Mouse (Mus musculus) liver, embryonic 14.5 days (tissue): ENCODE results near the gene Mtap. TPM values are rescaled to one million over a fixed set of nuclear protein-coding genes. Genes with fewer than 3 reads are reported as not detected.

Experiments
- ATAC-seq: fragments of 200-750 bp; cut with Nextera tagmentation; 2 replicates; pipeline ENCODE4 v1.8.0; 2017; ENCODE audit warnings: moderate number of reproducible peaks, mild to moderate bottlenecking, moderate library complexity; ENCODE audit not compliant: insufficient read depth
- DNase-seq, 3 experiments: peaks; one replicate each; pipeline ENCODE4 v3.0.0-alpha.2; 2012 to 2013; ENCODE audit warnings: low read depth in 3 of 3, low spot score in 3 of 3
- H3K27ac ChIP-seq: fragments of 300-500 bp; sonication (generic); 2 replicates; pipeline ENCODE4 v1.5.1; 2014; ENCODE audit warnings: moderate library complexity, mild to moderate bottlenecking, control low read depth, inconsistent platforms
- H3K27me3 ChIP-seq: fragments of 300-500 bp; sonication (generic); 2 replicates; pipeline ENCODE4 v1.6.1; 2014; ENCODE audit warnings: mild to moderate bottlenecking, low read length, moderate library complexity; ENCODE audit not compliant: control insufficient read depth, insufficient read depth
- H3K36me3 ChIP-seq: fragments of 300-500 bp; sonication (generic); replicated peaks from 2 replicates; pipeline ENCODE4 v1.6.1; 2014; ENCODE audit warnings: low read depth; ENCODE audit not compliant: control insufficient read depth, insufficient read depth
- H3K4me1 ChIP-seq, 2 experiments: fragments of 200-500 bp in 1 of 2; fragments of 300-500 bp in 1 of 2; sonication (generic) in 1 of 2; replicated peaks; 2 replicates each; pipeline ENCODE4 v1.6.1; 2012 to 2014; ENCODE audit warnings: antibody characterized with exemption in 1 of 2, inconsistent platforms in 1 of 2, low read length in 1 of 2; ENCODE audit not compliant: control insufficient read depth in 2 of 2, insufficient read depth in 2 of 2
- H3K4me2 ChIP-seq: fragments of 300-500 bp; sonication (generic); 2 replicates; pipeline ENCODE4 v1.6.1; 2014; ENCODE audit warnings: low read depth, mild to moderate bottlenecking, control low read depth, moderate library complexity
- H3K4me3 ChIP-seq, 2 experiments: fragments of 200-500 bp in 1 of 2; fragments of 300-500 bp in 1 of 2; sonication (generic) in 1 of 2; 2 replicates each; pipeline ENCODE4 v1.5.1; 2012 to 2014; ENCODE audit warnings: low read depth in 2 of 2, low read length in 2 of 2, mild to moderate bottlenecking in 2 of 2, control low read depth in 1 of 2, inconsistent platforms in 1 of 2, moderate library complexity in 1 of 2; ENCODE audit not compliant: insufficient read depth in 1 of 2
- H3K9ac ChIP-seq: fragments of 300-500 bp; sonication (generic); replicated peaks from 2 replicates; pipeline ENCODE4 v1.6.1; 2014; ENCODE audit warnings: mild to moderate bottlenecking, control low read depth, moderate library complexity
- H3K9me3 ChIP-seq: fragments of 300-500 bp; sonication (generic); 2 replicates; pipeline ENCODE4 v1.6.1; 2016; ENCODE audit warnings: low read length, mixed read lengths; ENCODE audit not compliant: control insufficient read depth
- CTCF ChIP-seq: IDR thresholded peaks from 2 replicates; pipeline ENCODE4 v1.5.1; 2016; ENCODE audit warnings: antibody characterized with exemption, low read depth, control low read depth
- EP300 ChIP-seq: IDR thresholded peaks from 2 replicates; pipeline ENCODE4 v1.6.1; 2016; ENCODE audit warnings: antibody characterized with exemption, low read depth
- WGBS: fragments of 180-500 bp; shearing (Covaris S2); extraction: QIAGEN DNeasy Blood & Tissue Kit; methylation state at CpG from one replicate; pipeline ENCODE4 v1.1.7; 2014; ENCODE audit not compliant: insufficient replicate concordance; 5-methylcytosine and 5-hydroxymethylcytosine counted together
- polyA plus RNA-seq, 2 experiments: library from polyadenylated mRNA; depleted of rRNA in 1 of 2; stranded (reverse) in 1 of 2; unstranded in 1 of 2; fragments of >200 nt; fragmentation: Nextera tagmentation in 1 of 2; extraction: Ambion mirVana in 1 of 2; gene quantifications; 2 replicates each; pipeline versions ENCODE4 v1.2.1 to v1.2.3; 2012 to 2014

Gene Mtap
- polyA plus RNA-seq, 2 experiments, result 9.8 to 20.4 TPM

DNA sequence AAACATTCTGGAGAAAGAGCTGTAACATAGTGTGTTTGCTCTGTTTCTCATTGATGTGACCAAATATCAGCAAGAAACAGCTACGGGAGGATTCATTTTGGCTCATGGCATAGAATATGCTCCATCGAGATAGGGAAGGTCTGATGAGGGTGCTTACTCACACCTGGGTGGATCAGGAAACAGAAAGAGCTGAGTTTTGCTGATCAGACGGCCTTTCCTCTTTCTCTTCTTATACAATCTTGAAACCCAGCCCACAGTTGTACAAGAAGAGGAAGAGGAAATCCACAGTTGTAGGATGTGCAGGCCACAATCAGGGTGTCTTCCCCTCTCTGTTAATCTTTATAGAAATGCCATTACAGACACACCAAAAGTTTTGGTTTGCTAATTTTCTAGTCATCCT is 75.3 kb downstream of the Mtap start:
- DNase-seq, result no peak
- Histone ChIP-seq H3K27me3 (no peaks in the 10 kb centered on the region), H3K9me3 (no peaks in the 10 kb centered on the region), H3K36me3 (no peaks in the 10 kb centered on the region), H3K4me1 (no peaks in the 10 kb centered on the region), H3K9ac (no peak overlapping the region), H3K4me3 (no peak overlapping the region), H3K4me2 (no peak overlapping the region), H3K27ac (no peak overlapping the region)
- TF ChIP-seq EP300 (no peak), CTCF (no peak)
- 13% methylated on average over 3 of the region's 3 CpGs for WGBS
- no peak for ATAC-seq

Other genes starting within 250 kb of the Mtap start
- gene Cdkn2a, start 157.5 kb downstream of the Mtap start, polyA plus RNA-seq (2012; rRNA removed), result not detected in 2 replicates
- not detected in 2 replicates for gene Cdkn2a, start 157.5 kb downstream of the Mtap start, polyA plus RNA-seq (2014; fragmentation: Nextera tagmentation; extraction: Ambion mirVana)
- 0.11 TPM in 2 replicates for gene Cdkn2b, start 173.9 kb downstream of the Mtap start, polyA plus RNA-seq (2012; rRNA removed)
- not detected in 2 replicates for gene Cdkn2b, start 173.9 kb downstream of the Mtap start, polyA plus RNA-seq (2014; fragmentation: Nextera tagmentation; extraction: Ambion mirVana)